Mouse (Mus musculus) intestine, embryonic 14.5 days (tissue): ENCODE data around the gene Lrrc74a. TPM values are rescaled to one million over a fixed set of nuclear protein-coding genes. Genes with fewer than 3 reads are reported as not detected.
A peak's percentile ranks its signal among the peaks of the same experiment; 100 is the strongest.

Source experiments
- ATAC-seq: fragments of 200-750 bp; cut with Nextera tagmentation; replicated peaks from 2 replicates; pipeline ENCODE4 v1.8.0; 2017; ENCODE audit warnings: low read depth, moderate number of reproducible peaks, moderate TSS enrichment, moderate library complexity; ENCODE audit not compliant: low FRiP score, low TSS enrichment
- DNase-seq: peaks from one replicate; pipeline ENCODE4 v3.0.0-alpha.2; 2018; ENCODE audit warnings: low spot score
- H3K27ac ChIP-seq: fragments of 300-500 bp; sonication (generic); 2 replicates; pipeline ENCODE4 v1.5.1; 2014; ENCODE audit warnings: low read depth, mild to moderate bottlenecking, control low read depth
- H3K27me3 ChIP-seq: fragments of 300-500 bp; sonication (generic); replicated peaks from 2 replicates; pipeline ENCODE4 v1.6.1; 2014; ENCODE audit warnings: low read length, control low read depth; ENCODE audit not compliant: control insufficient read depth, insufficient read depth
- H3K36me3 ChIP-seq: fragments of 300-500 bp; sonication (generic); 2 replicates; pipeline ENCODE4 v1.6.1; 2014; ENCODE audit warnings: low read length, control low read depth; ENCODE audit not compliant: control insufficient read depth, insufficient read depth
- H3K4me1 ChIP-seq: fragments of 300-500 bp; sonication (generic); replicated peaks from 2 replicates; pipeline ENCODE4 v1.6.1; 2014; ENCODE audit warnings: low read length, control low read depth, mixed read lengths; ENCODE audit not compliant: control insufficient read depth, insufficient read depth
- H3K4me2 ChIP-seq: fragments of 300-500 bp; sonication (generic); 2 replicates; pipeline ENCODE4 v1.6.1; 2014; ENCODE audit warnings: low read length
- H3K4me3 ChIP-seq: fragments of 300-500 bp; sonication (generic); 2 replicates; pipeline ENCODE4 v1.5.1; 2014; ENCODE audit warnings: low read depth, low read length, control low read depth, mixed read lengths
- H3K9ac ChIP-seq: fragments of 300-500 bp; sonication (generic); 2 replicates; pipeline ENCODE4 v1.6.1; 2014; ENCODE audit warnings: mild to moderate bottlenecking, low read length
- H3K9me3 ChIP-seq: fragments of 300-500 bp; sonication (generic); 2 replicates; pipeline ENCODE4 v1.6.1; 2016; ENCODE audit warnings: low read length, control low read depth; ENCODE audit not compliant: control insufficient read depth
- WGBS: fragments of 180-500 bp; shearing (Covaris S2); extraction: QIAGEN DNeasy Blood & Tissue Kit; methylation state at CpG from one replicate; pipeline ENCODE4 v1.1.7; 2014; 5-methylcytosine and 5-hydroxymethylcytosine counted together
- polyA plus RNA-seq: library from polyadenylated mRNA; unstranded; fragments of >200 nt; fragmentation: Nextera tagmentation; extraction: Ambion mirVana; gene quantifications from 2 replicates; pipeline ENCODE4 v1.2.1, GENCODE M21; 2014

Lrrc74a gene
- polyA plus RNA-seq, 1 experiment from 2014 or later: not detected

DNA sequence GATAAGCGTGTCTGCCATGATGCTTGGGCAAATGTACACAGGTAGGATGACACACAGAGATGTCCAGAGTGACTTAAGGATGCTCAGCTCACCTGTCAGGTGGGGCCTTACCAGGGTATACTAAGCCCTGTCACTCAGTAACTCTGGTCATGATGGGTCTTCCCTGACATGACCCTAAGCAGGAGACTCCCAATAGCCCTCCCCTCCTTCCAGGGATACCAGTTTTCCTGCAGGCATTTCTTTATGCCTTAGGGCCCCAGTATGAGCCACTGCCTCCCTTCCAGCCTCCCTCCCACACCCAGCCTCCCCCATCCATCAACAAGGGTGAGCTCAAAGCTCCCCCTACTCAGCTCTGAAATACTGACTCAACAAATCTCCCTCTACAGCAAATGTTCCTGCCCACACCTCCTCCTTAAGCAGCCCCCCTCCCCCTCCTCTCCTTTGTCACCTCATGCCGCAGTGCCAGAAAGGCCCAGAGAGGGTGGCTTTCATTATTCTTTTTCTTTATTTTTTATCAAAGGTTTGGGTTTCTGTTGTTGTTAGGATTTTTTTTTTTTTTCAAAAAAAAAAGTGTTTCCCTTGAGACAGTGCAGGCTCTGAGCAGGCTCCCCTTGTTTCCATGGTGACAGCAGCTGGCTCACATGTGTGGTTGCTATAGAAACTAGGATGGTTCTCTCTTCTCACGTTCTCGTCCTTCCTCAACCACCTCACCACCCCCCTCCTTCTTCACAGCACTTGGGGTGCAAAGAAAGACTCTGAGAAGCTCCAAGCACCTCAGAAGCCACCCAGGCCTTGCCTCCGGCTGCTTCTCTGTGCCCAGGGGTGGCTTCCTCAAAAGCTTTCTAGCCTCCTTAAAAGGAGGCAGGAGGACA is 73.0 kb downstream of the Lrrc74a start:
- 16% methylated on average over 5 of the region's 5 CpGs for WGBS
- Histone ChIP-seq H3K27me3 (no peaks in the 10 kb centered on the region), H3K4me3 (no peak overlapping the region), H3K27ac (peak overlapping the region; percentile 75), H3K9me3 (no peaks in the 10 kb centered on the region), H3K36me3 (no peaks in the 10 kb centered on the region), H3K4me2 (no peak overlapping the region), H3K4me1 (peaks cover 58% of the 10 kb centered on the region), H3K9ac (no peak overlapping the region)
- DNase-seq (peak; percentile 69), ATAC-seq (peak; percentile 41; the same call in 1 of the 2 replicates)

DNA sequence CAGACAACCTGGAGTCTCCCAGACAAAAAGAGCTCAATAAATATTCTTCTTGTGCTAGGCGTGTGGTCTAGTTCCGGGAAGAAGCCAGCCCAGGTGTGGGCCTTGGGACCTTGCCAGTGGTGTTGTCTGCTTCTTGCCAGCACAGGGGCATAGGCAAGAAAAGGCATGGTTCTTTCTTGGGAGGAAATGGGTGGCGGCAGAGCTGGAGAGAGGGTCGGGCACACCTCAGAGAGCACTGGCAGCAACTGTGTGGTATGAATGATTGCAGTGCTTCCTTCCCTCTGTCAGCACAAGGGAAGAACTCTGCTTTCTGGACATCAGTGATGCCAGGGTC is 73.6 kb downstream of the Lrrc74a start:
- WGBS: 29% methylated on average over 4 of the region's 4 CpGs
- Histone ChIP-seq H3K4me3 (no peak overlapping the region), H3K4me1 (peaks cover 52% of the 10 kb centered on the region)

DNA sequence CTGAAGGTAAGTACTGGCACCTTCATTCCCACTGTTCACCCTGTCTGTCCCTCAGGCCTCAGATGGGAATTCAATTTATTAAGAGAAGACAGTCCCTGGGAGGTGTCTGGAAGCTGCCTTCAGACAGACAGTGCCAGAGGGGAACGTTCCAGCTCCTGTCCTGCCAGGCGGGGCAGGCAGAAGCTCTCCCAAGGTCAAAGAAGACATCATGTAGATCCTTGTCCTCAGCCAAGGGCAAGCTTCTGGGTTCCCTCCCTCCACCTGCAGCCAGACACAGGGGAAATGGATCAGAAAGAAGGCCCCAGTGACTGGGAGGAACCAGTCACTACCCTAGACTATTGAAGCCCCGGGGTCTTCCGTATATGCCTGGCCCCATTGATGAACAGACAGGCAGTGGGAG is 74.7 kb downstream of the Lrrc74a start:
- Histone ChIP-seq H3K27me3 (no peaks in the 10 kb centered on the region), H3K4me2 (no peak overlapping the region), H3K36me3 (no peaks in the 10 kb centered on the region), H3K9me3 (no peaks in the 10 kb centered on the region), H3K4me3 (no peak overlapping the region), H3K4me1 (peaks cover 45% of the 10 kb centered on the region), H3K9ac (no peak overlapping the region), H3K27ac (no peak overlapping the region)
- no peak for DNase-seq
- ATAC-seq: no peak
- 75% methylated on average over 4 of the region's 4 CpGs for WGBS

More for the DNA sequence above, 73.6 kb downstream of the Lrrc74a start:
- Histone ChIP-seq H3K27ac (peak overlapping the region; percentile 75), H3K4me2 (no peak overlapping the region), H3K9me3 (no peaks in the 10 kb centered on the region), H3K9ac (no peak overlapping the region), H3K36me3 (no peaks in the 10 kb centered on the region), H3K27me3 (no peaks in the 10 kb centered on the region)
- DNase-seq: no peak
- no peak for ATAC-seq

DNA sequence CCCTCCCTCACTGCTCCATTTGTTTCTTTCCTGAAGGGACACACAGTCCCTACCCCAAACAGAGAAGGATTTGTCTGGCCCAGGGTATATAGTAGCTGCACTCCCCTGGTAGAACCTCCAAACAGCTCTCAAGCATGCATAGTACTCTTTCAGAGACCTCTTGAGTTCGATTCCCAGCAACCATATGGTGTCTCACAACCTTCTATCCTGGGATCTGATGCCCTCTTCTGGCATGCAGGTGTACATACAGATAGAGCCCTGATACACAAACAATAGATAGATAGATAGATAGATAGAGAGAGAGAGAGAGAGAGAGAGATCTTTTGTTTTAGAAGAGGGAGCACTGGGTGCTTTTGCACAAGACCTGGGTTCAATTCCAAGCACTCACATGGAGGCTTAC is 75.9 kb downstream of the Lrrc74a start:
- ATAC-seq (no peak), DNase-seq (no peak)
- Histone ChIP-seq H3K9me3 (no peaks in the 10 kb centered on the region), H3K4me1 (peaks cover 33% of the 10 kb centered on the region), H3K27me3 (no peaks in the 10 kb centered on the region), H3K27ac (no peak overlapping the region), H3K4me2 (no peak overlapping the region), H3K36me3 (no peaks in the 10 kb centered on the region), H3K9ac (no peak overlapping the region), H3K4me3 (no peak overlapping the region)
- 95% methylated on average over 1 of the region's 1 CpGs for WGBS

DNA sequence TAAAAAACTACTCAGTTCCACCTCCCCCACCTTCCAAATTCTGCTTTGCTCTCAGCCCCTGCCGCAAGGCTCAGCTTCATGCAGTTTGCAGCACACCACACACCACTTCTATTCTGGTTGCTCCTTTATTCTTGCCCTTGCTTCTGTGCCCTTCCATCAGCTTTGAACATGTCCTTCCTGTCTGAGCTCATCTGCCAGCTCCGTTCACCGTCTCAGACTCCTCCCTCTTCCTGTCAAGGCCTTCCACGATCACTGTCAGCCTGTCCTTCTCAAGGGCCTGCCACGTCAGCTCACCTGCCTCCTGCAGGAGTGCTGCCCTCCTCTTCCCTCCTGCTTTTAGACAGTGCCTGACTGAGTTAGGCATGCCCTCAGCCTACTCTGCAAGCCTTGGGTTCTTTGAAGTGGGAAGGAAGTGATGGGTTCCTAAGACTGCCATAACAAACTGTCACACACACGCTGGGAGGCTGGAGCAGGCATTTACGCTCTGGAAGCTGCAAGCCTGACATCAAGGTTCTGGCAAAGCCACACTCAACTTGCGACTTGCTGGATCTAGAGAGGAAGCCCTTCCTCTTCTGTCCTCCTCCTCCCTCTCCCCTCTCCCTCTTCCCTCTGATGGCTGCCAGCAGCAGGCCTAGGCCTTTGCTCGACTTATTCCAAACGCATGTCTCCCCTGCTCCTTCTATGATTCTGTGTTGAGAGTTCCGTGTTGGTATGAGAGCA is 76.7 kb downstream of the Lrrc74a start:
- H3K4me1 ChIP-seq: peaks cover 27% of the 10 kb centered on the region
- ATAC-seq: no peak
- H3K27ac ChIP-seq: peak overlapping the region; percentile 84
- DNase-seq: no peak
- no peaks in the 10 kb centered on the region for H3K9me3 ChIP-seq
- no peak overlapping the region for H3K4me2 ChIP-seq
- WGBS: 30% methylated on average over 11 of the region's 11 CpGs
- H3K36me3 ChIP-seq: no peaks in the 10 kb centered on the region
- H3K27me3 ChIP-seq: no peaks in the 10 kb centered on the region
- no peak overlapping the region for H3K4me3 ChIP-seq
- H3K9ac ChIP-seq: no peak overlapping the region

DNA sequence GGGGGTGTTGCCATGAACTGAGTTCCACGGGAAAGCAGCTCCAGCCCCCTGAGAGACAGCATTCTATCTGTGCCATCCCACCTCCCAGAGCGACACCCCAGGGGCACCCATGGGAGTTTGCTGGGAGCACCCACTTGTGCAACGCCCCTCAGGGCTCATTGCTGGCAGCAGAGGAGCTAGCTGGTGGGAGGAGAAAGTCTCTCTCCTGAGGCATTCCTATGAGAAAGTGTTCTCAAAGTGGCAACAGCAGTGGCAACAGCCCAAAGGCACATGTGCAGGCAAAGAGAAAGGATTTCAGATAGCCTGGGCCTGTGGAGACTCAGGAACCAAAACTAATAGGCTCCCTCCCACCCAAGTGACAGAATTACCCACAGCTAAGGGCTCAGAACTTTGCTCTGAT is 78.6 kb downstream of the Lrrc74a start:
- H3K9me3 ChIP-seq: no peaks in the 10 kb centered on the region
- no peak overlapping the region for H3K4me3 ChIP-seq
- no peak overlapping the region for H3K9ac ChIP-seq
- no peak for ATAC-seq
- H3K27me3 ChIP-seq: no peaks in the 10 kb centered on the region
- no peak overlapping the region for H3K4me2 ChIP-seq
- H3K27ac ChIP-seq: no peak overlapping the region
- H3K36me3 ChIP-seq: no peaks in the 10 kb centered on the region
- no peak for DNase-seq
- 76% methylated on average over 3 of the region's 3 CpGs for WGBS
- peaks cover 20% of the 10 kb centered on the region for H3K4me1 ChIP-seq

Other genes starting within 250 kb of the Lrrc74a start
- 10.5 and 10.7 TPM in 2 replicates for gene Vash1, start 55.7 kb upstream of the Lrrc74a start, polyA plus RNA-seq
- 7.8 TPM in 2 replicates for gene Angel1, start 7.9 kb upstream of the Lrrc74a start, polyA plus RNA-seq
- 16.3 and 18.4 TPM in 2 replicates for gene Irf2bpl, start 150.4 kb downstream of the Lrrc74a start, polyA plus RNA-seq
- gene Cipc, start 212.7 kb downstream of the Lrrc74a start, polyA plus RNA-seq: 16.3 and 16.9 TPM in 2 replicates